Mouse (Mus musculus) layer of hippocampus, postnatal 36 days (tissue): ENCODE measurements around the gene Tmem56. TPM values are rescaled to one million over a fixed set of nuclear protein-coding genes. Genes with fewer than 3 reads are reported as not detected.

ENCODE experiments used
- DNase-seq, 2 experiments: peaks; one replicate each; pipeline ENCODE4 v3.0.0; 2022
- total RNA-seq, 2 experiments: library from RNA; stranded (reverse); gene quantifications; 2 replicates each; pipeline ENCODE4 v1.2.3; 2021

Tmem56 gene
- total RNA-seq, 2 experiments from 2014 or later: 30.1 to 35.7 TPM

DNA sequence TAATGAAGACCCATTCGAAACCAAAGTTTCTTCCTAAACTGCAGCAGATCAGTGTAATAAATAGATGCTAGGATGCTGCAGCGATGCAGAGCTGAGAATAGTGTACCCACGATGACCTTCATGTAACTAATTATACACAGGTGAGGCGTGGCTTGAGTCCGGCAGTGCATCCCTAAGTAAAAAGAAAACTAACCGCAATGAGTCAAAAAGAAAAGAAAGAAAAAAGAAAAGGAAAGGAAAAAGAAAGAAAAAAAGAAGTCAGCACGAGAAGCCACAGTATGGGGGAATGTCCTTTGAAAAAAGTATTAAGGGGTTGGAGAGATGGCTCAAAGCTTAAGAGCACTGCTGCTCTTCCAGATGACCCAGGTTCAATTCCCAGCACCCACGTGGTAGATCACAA is 58.1 kb downstream of the Tmem56 start:
- DNase-seq: no peak

DNA sequence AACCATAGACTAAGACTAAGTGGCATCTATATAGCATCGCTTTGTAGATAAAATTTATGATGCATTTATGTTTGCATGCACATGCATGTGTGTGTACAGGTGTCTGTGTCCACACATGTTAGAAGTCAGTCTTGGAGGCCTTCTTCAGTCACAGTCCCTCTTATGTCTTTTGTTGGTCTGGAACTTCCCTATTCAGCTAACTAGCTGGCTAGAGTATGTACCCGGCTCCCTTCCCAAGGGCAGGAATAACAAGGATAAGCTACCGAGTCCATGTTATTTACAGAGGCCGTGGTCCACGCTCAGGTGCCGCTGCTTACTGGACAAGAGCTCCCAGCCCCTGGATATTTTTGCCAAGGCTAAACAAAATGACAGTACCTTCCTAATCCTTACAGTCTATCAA is 58.7 kb downstream of the Tmem56 start:
- no peak for DNase-seq

GRCm38 (mm10) chr3:121221987-121222386 is 60.9 kb downstream of the Tmem56 start:
- DNase-seq: no peak

GRCm38 (mm10) chr3:121217011-121217410 is 65.9 kb downstream of the Tmem56 start:
- DNase-seq: no peak

DNA sequence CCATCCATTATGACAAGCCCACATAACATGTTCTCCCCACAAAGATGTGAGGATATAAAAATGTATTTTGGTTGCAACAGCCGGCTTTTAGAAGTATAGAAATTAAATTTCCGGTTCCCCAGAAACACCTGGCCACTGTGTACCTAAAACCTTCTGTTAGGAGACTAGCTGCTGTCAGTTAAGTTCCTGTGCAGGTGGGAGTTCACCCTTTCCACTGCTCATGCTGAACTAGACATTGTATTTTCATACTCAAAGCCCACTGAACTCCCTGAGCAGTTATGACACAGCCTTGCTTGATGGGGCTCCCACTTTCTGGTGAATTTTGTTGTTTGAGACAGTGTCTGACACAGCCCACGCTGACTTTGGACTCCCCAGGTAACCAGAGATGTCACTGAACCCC is 69.4 kb downstream of the Tmem56 start:
- no peak for DNase-seq

DNA sequence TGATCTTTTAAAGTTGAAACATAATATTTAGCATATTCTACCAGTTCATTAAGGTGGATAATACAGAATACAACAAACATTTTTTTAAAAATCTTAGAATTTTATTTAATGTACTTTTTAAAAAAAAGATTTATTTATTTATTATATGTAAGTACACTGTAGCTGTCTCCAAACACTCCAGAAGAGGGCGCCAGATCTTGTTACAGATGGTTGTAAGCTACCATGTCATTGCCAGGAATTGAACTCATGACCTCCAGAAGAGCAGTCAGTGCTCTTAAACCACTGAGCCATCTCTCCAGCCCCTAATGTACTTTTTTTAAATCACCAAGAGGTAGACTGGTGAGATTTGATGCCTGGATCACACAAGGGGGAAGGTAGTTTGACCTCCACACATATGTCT is 70.7 kb downstream of the Tmem56 start:
- no peak for DNase-seq

DNA sequence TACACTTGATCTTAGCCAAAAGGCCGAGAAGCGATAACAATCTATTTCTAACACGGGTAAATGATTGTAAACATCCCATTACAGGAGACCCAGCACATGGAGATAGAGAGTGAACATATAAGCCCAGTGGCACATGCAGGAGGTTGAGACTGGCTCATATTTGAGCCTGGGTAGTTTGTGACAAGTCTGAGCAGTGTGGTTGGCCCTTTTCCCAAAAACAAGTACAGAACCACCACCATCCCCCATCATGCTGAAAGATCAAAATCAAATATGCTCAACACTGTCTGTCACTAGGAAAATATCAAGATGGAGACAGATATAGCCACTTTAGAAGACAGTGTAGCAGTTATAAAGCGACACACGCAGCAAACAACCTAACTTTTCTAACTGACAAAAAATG is 73.9 kb downstream of the Tmem56 start:
- no peak for DNase-seq

GRCm38 (mm10) chr3:121206202-121206882 is 76.6 kb downstream of the Tmem56 start:
- DNase-seq: no peak

- no peak for DNase-seq
Observed at GRCm38 (mm10) chr3:121202638-121203037, 80.3 kb downstream of the Tmem56 start.

DNA sequence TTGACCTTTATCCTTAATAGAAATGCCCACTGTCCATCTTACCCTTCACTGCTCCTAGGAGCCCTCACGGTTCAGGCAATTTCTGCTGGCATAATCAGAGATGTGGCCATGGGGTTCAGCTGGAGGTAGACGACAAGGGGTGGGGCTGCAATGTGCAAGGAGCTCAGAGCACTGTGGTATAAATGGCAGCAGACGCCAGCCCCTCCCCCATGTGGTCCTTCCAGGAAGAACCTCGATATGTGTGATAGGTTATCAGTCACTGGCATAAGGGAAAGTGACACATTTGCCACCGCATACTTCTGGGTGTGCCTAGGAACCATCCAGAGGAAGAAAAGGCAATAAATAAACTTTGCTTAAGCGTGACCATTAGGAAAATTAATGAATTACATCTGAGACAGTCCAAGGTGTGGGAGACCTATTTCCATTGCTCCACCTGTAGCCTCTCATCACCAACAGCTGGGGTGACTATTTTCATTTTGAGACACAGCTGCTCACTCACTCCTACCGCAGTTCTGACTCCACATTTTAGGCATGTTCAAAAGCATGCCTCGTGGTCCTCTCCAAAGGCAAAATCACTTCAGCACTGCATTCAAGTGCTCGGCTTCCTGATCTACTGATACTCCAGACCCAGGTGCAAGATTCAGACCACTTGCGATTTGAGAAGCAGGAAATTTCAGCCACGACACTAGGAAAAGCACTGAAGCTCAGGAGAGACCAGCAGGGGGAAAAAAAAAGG is 81.7 kb downstream of the Tmem56 start:
- no peak for DNase-seq

DNA sequence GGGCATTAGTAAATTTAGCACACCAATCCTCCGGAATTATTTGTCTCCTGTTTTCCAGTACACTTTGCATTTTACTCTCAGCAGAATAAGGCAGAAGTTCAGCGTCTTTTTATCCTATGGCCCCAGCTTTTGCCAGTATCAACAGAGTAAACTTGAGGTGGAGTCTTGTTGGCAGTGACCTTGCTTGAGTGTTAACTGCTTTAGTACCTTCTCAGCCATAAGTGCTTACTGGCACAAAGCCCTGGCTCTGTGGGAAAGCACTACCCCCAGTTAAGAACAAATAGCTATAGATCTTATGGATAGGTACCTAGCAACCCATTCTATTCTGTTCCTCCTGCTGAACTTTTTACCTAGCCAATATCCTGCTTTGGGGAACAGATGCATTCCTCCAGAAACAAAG is 93.7 kb downstream of the Tmem56 start:
- no peak for DNase-seq

DNA sequence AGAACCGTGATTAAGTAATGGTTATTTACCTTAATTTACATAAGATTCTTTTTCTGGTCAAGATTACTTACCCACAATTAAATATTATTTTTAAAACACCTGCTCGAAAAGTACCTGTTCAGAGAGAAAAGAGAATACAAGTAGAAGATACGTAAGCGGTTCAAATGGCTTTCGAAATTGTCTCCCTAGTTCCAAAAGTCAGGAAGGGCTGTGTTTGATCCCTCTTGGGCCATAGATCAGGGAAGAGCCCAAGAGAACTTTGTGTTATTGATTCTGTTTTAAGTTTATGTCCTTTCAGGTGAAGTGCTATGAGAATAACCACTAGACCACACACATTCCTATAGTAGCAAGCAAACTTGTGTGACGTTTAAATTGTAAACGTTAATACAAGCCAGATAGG is 95.4 kb downstream of the Tmem56 start:
- no peak for DNase-seq

DNA sequence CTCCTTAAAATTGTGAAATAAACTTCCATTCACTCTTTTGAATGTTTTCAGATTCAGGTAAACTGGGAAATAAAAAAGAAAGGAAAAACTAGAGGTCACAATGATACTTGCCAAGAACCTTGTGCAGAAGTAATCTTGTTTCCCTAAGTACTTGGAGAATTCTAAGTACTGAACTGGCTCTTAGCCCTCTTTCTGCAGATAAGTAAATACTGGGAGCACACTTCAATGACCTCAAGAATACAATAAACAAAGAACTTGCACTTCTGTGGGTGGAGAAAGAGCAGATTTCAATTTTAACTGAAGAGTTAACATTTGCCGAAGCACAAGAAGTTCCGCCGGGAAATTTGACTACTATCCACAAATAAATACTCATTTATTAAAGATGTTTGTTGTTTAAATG is 96.0 kb downstream of the Tmem56 start:
- DNase-seq: no peak

DNA sequence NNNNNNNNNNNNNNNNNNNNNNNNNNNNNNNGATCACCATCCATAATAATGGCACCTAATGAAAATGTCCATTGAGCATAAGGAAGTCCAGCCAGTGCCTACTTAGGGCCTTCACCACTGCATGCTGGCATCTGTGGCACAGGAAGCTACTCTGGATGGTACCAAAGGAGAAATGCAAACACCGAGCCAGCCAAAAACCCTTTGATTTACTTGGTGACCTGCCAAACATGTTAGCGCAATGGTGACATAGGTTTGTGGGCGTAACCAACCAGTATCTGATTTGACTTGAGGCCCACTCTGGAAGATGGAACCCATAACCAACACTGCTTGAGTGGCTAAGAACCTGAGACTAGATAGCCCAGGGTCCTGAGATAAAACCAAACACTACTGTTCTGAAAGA is 97.7 kb downstream of the Tmem56 start:
- no peak for DNase-seq

DNA sequence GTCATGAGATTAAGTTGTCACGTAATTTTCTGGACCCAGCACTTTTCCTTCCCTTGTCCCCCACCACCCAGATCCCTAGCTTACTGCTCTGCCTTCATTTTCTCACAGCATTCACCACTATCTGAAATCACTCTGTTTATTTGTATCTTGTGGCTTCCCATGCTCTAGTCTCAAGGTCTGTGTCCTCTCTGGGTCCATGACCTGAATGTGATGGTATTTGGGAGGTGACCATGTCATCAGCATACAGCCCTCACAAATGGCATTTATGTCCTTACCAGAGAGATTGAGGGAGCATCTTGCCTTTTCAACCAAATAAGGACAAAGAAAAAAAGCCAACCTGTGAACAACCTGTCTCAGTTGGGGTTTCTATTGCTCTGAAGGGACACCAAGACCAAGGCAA is 106.9 kb downstream of the Tmem56 start:
- DNase-seq: no peak

GRCm38 (mm10) chr3:121174248-121174945 is 108.5 kb downstream of the Tmem56 start:
- DNase-seq: no peak

- DNase-seq: no peak
Observed at GRCm38 (mm10) chr3:121172718-121173117, 110.2 kb downstream of the Tmem56 start.

DNA sequence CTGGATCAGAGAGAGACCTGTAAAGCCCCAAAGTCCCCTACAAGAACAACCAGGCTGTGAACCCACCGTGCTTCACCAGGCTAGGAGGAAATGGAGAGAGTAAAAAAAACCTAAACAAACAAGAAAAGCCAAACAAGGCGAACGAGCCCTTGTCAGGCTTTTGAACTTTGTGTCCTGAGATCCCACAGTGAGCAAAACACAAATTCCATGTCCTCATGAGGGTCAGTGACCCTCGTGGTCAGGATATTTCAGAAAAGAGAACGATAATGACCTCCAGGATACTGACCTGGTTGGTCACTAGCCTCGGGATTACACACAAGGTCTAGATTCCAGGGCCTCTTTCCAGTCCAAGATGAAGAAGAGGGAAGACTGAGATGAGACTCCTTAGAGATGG is 111.0 kb downstream of the Tmem56 start:
- DNase-seq: no peak

DNA sequence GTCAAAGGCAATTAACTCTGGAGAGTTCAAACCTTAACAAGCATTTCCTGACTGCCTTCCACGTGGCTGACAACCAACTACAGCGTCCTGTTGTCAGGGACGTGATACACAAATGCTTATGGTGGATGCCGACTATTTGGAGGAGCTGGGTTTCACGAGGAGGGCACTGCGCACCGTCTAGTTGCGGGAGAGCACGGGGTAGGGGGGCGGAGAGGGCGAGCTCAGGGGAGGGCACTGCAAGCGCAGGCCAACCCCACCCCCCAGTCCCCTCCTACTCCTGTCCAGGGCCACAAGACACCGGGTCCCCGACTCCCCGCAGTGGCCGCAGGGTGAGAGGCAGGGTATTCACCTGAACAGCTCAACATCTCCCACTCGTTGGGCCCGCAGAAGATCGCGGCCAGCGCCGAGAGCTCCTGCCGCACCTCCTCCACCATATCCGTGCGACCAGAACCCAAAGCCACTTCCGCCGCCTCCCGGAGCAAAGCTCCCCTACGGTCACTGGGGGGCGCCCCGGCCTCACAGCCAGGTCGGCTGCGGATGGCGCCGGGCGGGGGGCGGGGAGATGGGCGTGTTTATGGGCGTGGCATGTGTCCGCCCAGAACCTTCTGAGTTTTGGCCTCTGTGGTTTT is 111.5 kb downstream of the Tmem56 start, which contains the start of gene Rwdd3:
Gene Rwdd3 (minus strand): TSS at position 453 of the 629 bp plus-strand sequence.
- DNase-seq: peak; percentile 89 to 90

GRCm38 (mm10) chr3:121170631-121171030 is 112.3 kb downstream of the Tmem56 start:
- DNase-seq: no peak

GRCm38 (mm10) chr3:121169092-121169942 is 113.6 kb downstream of the Tmem56 start:
- no peak for DNase-seq

DNA sequence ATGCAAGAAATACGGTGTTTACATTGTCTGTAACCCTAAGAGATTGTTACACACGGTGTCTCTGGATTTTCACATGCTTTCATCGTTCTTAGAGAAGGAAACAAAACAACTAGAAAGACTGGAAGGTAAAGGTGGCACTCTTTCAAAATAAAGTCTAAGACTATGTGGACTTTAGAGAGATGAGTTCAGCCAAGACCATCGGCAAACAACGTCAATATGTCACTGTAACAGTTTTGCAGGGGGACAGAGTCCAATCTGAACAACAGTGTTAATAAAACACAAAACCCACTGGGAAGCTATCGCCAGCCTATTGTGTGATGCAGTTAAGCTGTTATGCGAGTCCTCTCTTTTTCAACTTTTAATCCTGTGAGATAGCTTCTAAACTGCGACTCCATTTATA is 114.3 kb downstream of the Tmem56 start:
- no peak for DNase-seq
